Mouse (Mus musculus) ES-Bruce4 (cell line): ENCODE data around the gene Phyh. TPM values are rescaled to one million over a fixed set of nuclear protein-coding genes. Genes with fewer than 3 reads are reported as not detected.

Experiments
- H3K27ac ChIP-seq: 2 replicates; pipeline ENCODE4 v1.5.1; 2012; ENCODE audit warnings: low read length, inconsistent platforms; ENCODE audit not compliant: insufficient read depth
- H3K27me3 ChIP-seq: 2 replicates; pipeline ENCODE4 v1.6.1; 2012; ENCODE audit warnings: mild to moderate bottlenecking, low read length, inconsistent platforms; ENCODE audit not compliant: control insufficient read depth, poor library complexity, insufficient read depth, severe bottlenecking
- H3K36me3 ChIP-seq: 2 replicates; pipeline ENCODE4 v1.6.1; 2012; ENCODE audit warnings: inconsistent platforms, mild to moderate bottlenecking, low read length, moderate library complexity; ENCODE audit not compliant: control insufficient read depth, poor library complexity, insufficient read depth, severe bottlenecking
- H3K4me1 ChIP-seq: one replicate; pipeline ENCODE4 v1.8.1; 2011; ENCODE audit warnings: low read length; ENCODE audit not compliant: control insufficient read depth, insufficient read depth
- H3K4me3 ChIP-seq: 2 replicates; pipeline ENCODE4 v1.5.1; 2011; ENCODE audit warnings: low read depth, mild to moderate bottlenecking, low read length
- H3K9ac ChIP-seq: 2 replicates; pipeline ENCODE4 v1.6.1; 2012; ENCODE audit warnings: low read depth, mild to moderate bottlenecking, inconsistent platforms; ENCODE audit not compliant: poor library complexity, severe bottlenecking
- H3K9me3 ChIP-seq: replicated peaks from 2 replicates; pipeline ENCODE4 v1.6.1; 2012; ENCODE audit warnings: mild to moderate bottlenecking, low read length, inconsistent platforms; ENCODE audit not compliant: control insufficient read depth, poor library complexity, insufficient read depth, severe bottlenecking
- CTCF ChIP-seq: IDR thresholded peaks from one replicate; pipeline ENCODE4 v1.8.1; 2011; ENCODE audit warnings: low read depth, low read length
- EP300 ChIP-seq: IDR thresholded peaks from 2 replicates; pipeline ENCODE4 v1.6.1; 2011; ENCODE audit warnings: low read depth, low read length; ENCODE audit not compliant: insufficient read depth
- POLR2A ChIP-seq: IDR thresholded peaks from one replicate; pipeline ENCODE4 v1.8.1; 2011; ENCODE audit warnings: low read length; ENCODE audit not compliant: insufficient read depth
- polyA plus RNA-seq: library from polyadenylated mRNA; stranded (reverse); fragments of >200 nt; gene quantifications from 2 replicates; pipeline ENCODE4 v1.2.4, GENCODE M21; 2011; ENCODE audit warnings: low read depth; ENCODE audit not compliant: missing spikeins, insufficient read depth, insufficient read length

Gene Phyh
- polyA plus RNA-seq, 1 experiment, result 54.2 TPM

DNA sequence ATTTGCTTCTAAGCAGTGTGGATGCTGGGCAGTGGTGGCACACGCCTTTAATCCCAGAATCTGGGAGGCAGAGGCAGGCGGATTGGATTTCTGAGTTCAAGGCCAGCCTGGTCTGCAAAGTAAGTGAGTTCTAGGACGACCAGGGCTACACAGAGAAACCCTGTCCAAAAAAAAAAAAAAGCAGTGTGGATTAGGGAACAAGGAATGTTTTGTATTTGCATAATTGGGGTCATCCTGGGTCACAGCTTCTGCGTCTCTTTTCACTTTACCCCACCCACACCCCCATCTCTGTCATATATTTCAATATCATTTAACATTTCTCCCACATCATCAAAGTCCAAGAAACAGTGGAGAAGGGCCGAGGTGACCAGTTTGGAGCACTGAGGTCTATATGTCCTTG, 2.2 kb downstream of the Phyh start:
- H3K27me3 ChIP-seq, result no peaks in the 10 kb centered on the region
- peaks cover 4% of the 10 kb centered on the region; the same call in 1 of the 2 replicates for H3K9me3 ChIP-seq
- H3K4me1 ChIP-seq, result peaks cover 9% of the 10 kb centered on the region
- no peak overlapping the region for H3K9ac ChIP-seq
- no peak overlapping the region for H3K4me3 ChIP-seq
- H3K36me3 ChIP-seq, result peaks cover 4% of the 10 kb centered on the region; the same call in 1 of the 2 replicates
- no peak overlapping the region for H3K27ac ChIP-seq
- TF ChIP-seq EP300, result no peak
- no peak for TF ChIP-seq POLR2A
- no peak for TF ChIP-seq CTCF

DNA sequence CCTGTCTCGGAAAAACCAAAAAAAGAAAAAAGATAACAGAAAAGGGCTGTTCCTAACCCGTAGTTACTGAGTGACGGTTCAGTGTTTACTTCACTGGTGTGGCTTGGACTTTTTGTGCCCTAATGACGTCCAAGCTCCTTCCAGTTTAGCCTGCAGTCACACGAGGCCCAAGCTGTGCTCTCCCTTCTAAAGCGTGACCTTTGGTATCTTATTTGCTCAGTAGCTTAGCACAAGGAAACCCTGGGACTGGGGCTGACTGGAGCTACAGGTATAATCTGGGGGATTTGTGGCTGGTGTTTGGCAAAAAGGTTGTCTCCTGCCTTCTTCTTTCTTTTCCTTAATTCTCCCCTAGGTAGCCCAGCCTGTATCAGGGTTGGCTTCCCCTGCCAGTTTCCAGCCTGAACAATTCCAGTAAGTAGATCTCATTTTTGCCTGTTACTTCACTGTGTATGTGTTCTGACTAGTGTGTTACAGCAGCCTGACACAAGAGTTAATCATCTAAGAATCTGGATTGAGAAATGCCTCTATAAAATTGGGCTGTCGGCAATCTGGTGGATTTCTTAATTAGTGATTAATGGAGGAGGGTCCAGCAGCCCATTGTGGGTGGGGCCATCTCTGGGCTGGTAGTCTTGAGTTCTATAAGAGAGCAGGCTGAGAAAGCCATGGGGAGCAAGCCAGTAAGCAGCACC, 3.8 kb downstream of the Phyh start:
- Histone ChIP-seq H3K9me3 (peaks cover 4% of the 10 kb centered on the region; the same call in 1 of the 2 replicates), H3K36me3 (peaks cover 4% of the 10 kb centered on the region; the same call in 1 of the 2 replicates), H3K9ac (no peak overlapping the region), H3K27ac (no peak overlapping the region), H3K4me3 (no peak overlapping the region), H3K4me1 (peaks cover 1% of the 10 kb centered on the region), H3K27me3 (no peaks in the 10 kb centered on the region)
- no peak for TF ChIP-seq POLR2A
- TF ChIP-seq CTCF, result no peak
- no peak for TF ChIP-seq EP300

DNA sequence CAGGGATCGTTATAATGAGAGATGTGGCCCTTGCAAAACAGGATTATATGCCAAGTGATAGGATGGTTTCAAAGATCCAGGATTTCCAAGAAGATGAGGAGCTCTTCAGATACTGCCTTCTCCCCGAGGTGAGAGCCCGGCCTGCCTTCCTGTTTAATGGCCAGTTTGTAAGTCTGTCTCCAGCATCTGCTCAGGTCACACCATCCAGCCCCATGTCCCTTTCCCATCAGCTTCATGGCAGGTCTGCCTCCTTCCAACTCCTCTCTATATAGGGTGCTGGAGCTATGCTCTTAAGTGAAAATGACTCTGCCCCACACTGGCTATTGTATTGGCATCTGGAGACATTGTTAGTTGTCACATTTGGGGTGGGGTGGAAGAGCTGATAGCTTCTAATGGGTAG, 8.6 kb downstream of the Phyh start:
- Histone ChIP-seq H3K9ac (no peak overlapping the region), H3K4me1 (no peaks in the 10 kb centered on the region), H3K27ac (no peak overlapping the region), H3K27me3 (no peaks in the 10 kb centered on the region), H3K36me3 (peaks cover 8% of the 10 kb centered on the region; the same call in 1 of the 2 replicates), H3K9me3 (peaks cover 4% of the 10 kb centered on the region; the same call in 1 of the 2 replicates), H3K4me3 (no peak overlapping the region)
- no peak for TF ChIP-seq POLR2A
- no peak for TF ChIP-seq EP300
- no peak for TF ChIP-seq CTCF

DNA sequence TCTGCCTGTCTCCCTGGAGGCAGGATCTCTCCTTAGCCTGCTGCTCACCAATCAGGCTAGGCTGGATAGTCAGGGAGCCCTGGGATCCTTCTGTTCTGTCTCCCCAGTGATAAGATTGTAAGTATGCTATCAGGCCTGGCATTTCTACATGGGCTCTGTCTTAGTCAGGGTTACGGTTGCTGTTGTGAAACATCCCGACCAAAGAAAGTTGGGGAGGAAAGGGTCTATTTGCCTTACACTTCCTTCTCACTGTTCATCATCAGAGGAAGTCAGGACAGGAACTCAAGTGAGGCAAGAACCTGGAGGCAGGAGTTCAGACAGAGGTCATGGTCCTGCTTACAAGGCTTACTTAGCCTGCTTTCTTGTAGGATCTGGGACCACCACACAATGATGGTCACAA, 10.4 kb downstream of the Phyh start:
- H3K27me3 ChIP-seq, result no peaks in the 10 kb centered on the region
- H3K4me3 ChIP-seq, result no peak overlapping the region
- no peaks in the 10 kb centered on the region for H3K4me1 ChIP-seq
- H3K27ac ChIP-seq, result no peak overlapping the region
- H3K36me3 ChIP-seq, result peaks cover 8% of the 10 kb centered on the region; the same call in 1 of the 2 replicates
- peaks cover 4% of the 10 kb centered on the region; the same call in 1 of the 2 replicates for H3K9me3 ChIP-seq
- no peak overlapping the region for H3K9ac ChIP-seq
- TF ChIP-seq CTCF, result no peak
- no peak for TF ChIP-seq POLR2A
- no peak for TF ChIP-seq EP300

DNA sequence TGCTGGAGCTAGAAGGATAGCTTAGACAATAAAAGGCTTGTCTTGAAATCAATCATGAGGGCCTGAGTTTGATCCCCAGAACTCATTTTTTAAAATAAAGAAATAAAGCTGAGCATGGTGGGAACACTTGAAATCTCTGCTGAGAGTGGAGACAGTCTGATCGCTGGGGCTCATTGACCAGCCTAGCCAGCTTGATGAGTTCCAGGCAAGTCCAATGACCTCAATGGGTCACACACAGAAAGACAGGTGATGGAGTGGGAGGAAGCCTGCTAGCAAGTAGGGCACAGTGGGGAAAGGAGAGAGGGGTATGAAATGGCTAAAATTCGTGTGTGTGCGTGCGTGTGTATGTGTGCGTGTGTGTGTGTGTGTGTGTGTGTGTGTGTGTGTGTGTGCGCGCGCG, 15.7 kb downstream of the Phyh start:
- Histone ChIP-seq H3K27me3 (no peaks in the 10 kb centered on the region), H3K9ac (no peak overlapping the region), H3K4me1 (no peaks in the 10 kb centered on the region), H3K9me3 (no peaks in the 10 kb centered on the region), H3K4me3 (no peak overlapping the region), H3K27ac (no peak overlapping the region), H3K36me3 (0 out of 2 replicates have a peak, but pooled peaks cover 4% of the 10 kb centered on the region)
- TF ChIP-seq POLR2A (no peak), CTCF (no peak), EP300 (no peak)

DNA sequence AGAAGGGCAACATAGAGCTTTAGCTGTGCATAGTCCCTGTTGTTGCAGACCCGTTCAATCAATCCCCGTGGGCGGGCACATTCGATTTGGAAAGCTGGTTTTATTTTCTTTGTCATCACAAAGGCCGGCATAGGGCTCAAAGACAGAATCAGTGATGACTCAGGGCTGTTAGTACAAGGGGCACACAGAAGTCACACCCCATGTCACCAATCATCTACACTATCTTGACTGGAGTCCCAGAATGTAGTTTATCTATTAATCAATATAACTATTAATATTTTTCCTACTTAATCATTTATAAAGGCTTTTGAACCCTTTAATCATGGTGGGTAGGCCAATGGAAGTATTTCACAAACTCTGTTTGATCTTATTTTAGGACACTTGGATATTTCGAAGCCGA, 19.1 kb downstream of the Phyh start:
- TF ChIP-seq CTCF, result no peak
- TF ChIP-seq POLR2A, result no peak
- no peak for TF ChIP-seq EP300
- H3K27ac ChIP-seq, result no peak overlapping the region
- no peaks in the 10 kb centered on the region for H3K9me3 ChIP-seq
- no peaks in the 10 kb centered on the region; the same call in 1 of the 2 replicates for H3K36me3 ChIP-seq
- H3K27me3 ChIP-seq, result no peaks in the 10 kb centered on the region
- no peak overlapping the region for H3K9ac ChIP-seq
- no peak overlapping the region for H3K4me3 ChIP-seq
- H3K4me1 ChIP-seq, result no peaks in the 10 kb centered on the region
